Mouse (Mus musculus): ENCODE measurements around the gene Srrm2.

The Srrm2 gene

GRCm38 (mm10) chr17:23806867-23807266, 16.5 kb downstream of the Srrm2 start:
- peak in 1 of 2 experiments; percentile 30 for DNase-seq (ENCODE audit: low spot score in 2 of 2)

GRCm38 (mm10) chr17:23807918-23808317, 17.6 kb downstream of the Srrm2 start:
- no peak for DNase-seq (ENCODE audit: low spot score in 2 of 2)

- no peak for DNase-seq (ENCODE audit: low spot score in 2 of 2)
These were observed 25.3 kb downstream of the Srrm2 start for GRCm38 (mm10) chr17:23815641-23816040.

GRCm38 (mm10) chr17:23818579-23818978, 28.2 kb downstream of the Srrm2 start:
- no peak for DNase-seq (ENCODE audit: low spot score in 2 of 2)

- no peak for DNase-seq (ENCODE audit: low spot score in 2 of 2)
These were observed 28.9 kb downstream of the Srrm2 start for GRCm38 (mm10) chr17:23819235-23819634.

- no peak for DNase-seq (ENCODE audit: low spot score in 2 of 2)
These were observed 30.4 kb downstream of the Srrm2 start for GRCm38 (mm10) chr17:23820731-23821130.

GRCm38 (mm10) chr17:23822094-23822493, 31.8 kb downstream of the Srrm2 start:
- no peak for DNase-seq (ENCODE audit: low spot score in 2 of 2)

- no peak for DNase-seq (ENCODE audit: low spot score in 2 of 2)
These were observed 32.7 kb downstream of the Srrm2 start for GRCm38 (mm10) chr17:23823018-23823417.

- DNase-seq (ENCODE audit: low spot score in 2 of 2), result no peak
These were observed 33.3 kb downstream of the Srrm2 start for GRCm38 (mm10) chr17:23823614-23824013.

GRCm38 (mm10) chr17:23825591-23825990, 35.3 kb downstream of the Srrm2 start:
- no peak for DNase-seq (ENCODE audit: low spot score in 2 of 2)

GRCm38 (mm10) chr17:23828271-23829001, 38.1 kb downstream of the Srrm2 start:
- DNase-seq (ENCODE audit: low spot score in 2 of 2), result peak; percentile 72 to 75

GRCm38 (mm10) chr17:23829064-23829619, 38.8 kb downstream of the Srrm2 start, which contains the start of gene Elob:
Elob (minus strand) TSS chr17:23829136.
- peak; percentile 76 to 89 for DNase-seq (ENCODE audit: low spot score in 2 of 2)

GRCm38 (mm10) chr17:23831201-23831600, 40.9 kb downstream of the Srrm2 start:
- no peak for DNase-seq (ENCODE audit: low spot score in 2 of 2)

- no peak for DNase-seq (ENCODE audit: low spot score in 2 of 2)
These were observed 45.8 kb downstream of the Srrm2 start, which contains the start of gene Prss33 for GRCm38 (mm10) chr17:23836006-23836575. Prss33 (minus strand) TSS chr17:23836056.

GRCm38 (mm10) chr17:23841145-23841544, 50.8 kb downstream of the Srrm2 start:
- DNase-seq (ENCODE audit: low spot score in 2 of 2), result peak; percentile 58 to 84

- peak in 1 of 2 experiments; percentile 52 for DNase-seq (ENCODE audit: low spot score in 2 of 2)
These were observed 52.9 kb downstream of the Srrm2 start for GRCm38 (mm10) chr17:23843141-23843811.

- DNase-seq (ENCODE audit: low spot score in 2 of 2), result peak; percentile 48 to 78
These were observed 53.5 kb downstream of the Srrm2 start, which contains the start of the genes Prss32 and Prss41 for GRCm38 (mm10) chr17:23843812-23844273. Prss32 (plus strand) TSS chr17:23843855. Prss41 (minus strand) TSS chr17:23844172.

GRCm38 (mm10) chr17:23850028-23850427, 59.7 kb downstream of the Srrm2 start:
- DNase-seq (ENCODE audit: low spot score in 2 of 2), result no peak

GRCm38 (mm10) chr17:23850853-23851749, 60.8 kb downstream of the Srrm2 start:
- DNase-seq (ENCODE audit: low spot score in 2 of 2), result peak; percentile 56 to 76

GRCm38 (mm10) chr17:23853292-23853691, 63.0 kb downstream of the Srrm2 start:
- peak; percentile 46 to 82 for DNase-seq (ENCODE audit: low spot score in 2 of 2)

GRCm38 (mm10) chr17:23854229-23854765, 64.0 kb downstream of the Srrm2 start:
- DNase-seq (ENCODE audit: low spot score in 2 of 2), result no peak
